Mouse (Mus musculus): ENCODE data around the gene Cep170b.

GRCm38 (mm10) chr12:112700522-112700921, 19.7 kb upstream of the Cep170b start:
- TF ChIP-seq CTCF (IDR thresholded peaks at IDR 0.05; ENCODE audit: borderline replicate concordance, insufficient read depth, low read depth, low read length) (no peak), POLR2A (IDR thresholded peaks at IDR 0.05; ENCODE audit: borderline replicate concordance, insufficient read depth, low read length) (no peak)

Data from cerebellum, adult 2 months (tissue).